Mouse (Mus musculus) 3T3-L1 (cell line): Measurements from ENCODE around the gene Trim27.

ENCODE experiments used
- DNase-seq: peaks from one replicate; pipeline ENCODE4 v3.0.0-alpha.2; 2015; ENCODE audit warnings: low read depth, low spot score

The Trim27 gene

DNA sequence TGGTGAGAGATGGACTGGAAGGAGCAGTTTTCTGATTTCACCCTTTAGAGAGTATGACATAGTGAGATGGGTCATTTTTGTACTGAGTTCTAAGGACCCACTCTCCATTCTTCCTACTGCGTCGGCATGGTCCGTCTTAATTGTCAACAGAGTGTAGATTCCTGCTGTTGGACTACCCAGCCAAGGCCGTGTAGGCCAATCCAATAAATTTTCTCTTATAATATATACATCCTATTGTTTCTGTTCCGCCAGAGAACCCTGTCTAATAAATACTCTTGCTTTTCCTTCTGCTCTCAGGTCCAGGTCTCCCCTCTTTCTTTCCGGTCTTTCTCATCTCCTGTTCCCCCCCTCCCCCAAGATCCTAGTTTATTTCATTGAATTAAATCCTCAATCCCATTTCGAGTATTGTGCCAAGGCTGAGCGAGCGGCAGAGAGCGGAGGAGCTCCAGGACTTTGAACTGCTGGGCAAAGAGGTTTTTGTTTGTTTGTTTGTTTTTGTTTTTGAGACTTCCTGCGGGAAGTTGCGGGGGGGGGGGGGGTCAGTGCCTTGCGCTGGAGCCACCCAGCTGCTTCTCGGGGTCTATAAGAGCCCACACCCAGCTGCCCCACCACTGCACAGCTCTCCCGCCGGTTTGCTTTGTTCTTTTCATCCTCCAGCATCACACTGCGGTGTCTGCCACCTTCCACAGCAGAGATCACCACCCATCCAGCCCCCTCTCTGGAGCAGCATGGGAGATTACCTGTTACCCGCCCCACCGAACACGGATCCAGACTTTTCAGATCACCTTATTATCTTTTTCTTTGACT is 42.6 kb downstream of the Trim27 start:
- no peak for DNase-seq

- peak; percentile 89 for DNase-seq
Observed at GRCm38 (mm10) chr13:21222463-21223022, 43.3 kb downstream of the Trim27 start.

DNA sequence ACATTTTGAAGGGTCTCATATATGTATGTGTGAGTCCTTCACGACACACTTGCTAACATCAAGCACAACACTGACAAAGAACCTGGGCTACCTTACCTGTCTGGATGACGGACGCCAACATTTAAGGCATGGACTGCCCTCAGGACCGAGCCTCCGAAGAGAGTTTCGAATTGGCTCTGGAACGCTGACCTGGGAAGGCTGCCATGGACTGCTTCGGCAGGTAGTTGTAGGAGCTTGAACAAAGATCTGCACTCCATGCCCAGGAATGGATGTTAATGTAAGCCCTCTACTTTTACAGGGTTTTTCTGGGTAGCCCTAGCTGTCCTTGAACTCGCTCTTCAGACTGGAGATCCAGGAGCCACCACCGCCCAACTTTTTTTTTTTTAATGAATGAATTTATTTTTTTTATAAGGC is 44.0 kb downstream of the Trim27 start:
- peak; percentile 75 for DNase-seq

DNA sequence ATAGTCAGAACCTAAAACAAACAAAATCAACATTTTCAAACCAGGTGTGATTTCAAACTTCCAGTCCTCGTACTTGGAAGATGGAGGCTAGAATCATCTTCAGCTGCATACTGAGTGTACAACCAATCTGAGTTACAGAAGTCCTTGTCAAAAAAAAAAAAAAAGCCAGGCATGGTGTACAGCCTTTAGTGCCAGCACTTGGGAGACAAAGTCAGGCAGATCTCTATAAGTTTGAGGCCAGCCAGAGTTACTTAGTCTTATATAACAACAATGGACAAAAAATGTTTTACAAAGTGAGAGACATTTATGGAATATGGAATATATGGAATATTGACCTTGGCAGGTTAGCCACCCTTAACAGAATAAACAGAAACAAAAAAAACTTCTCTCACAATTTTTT is 45.1 kb downstream of the Trim27 start:
- no peak for DNase-seq

GRCm38 (mm10) chr13:21225206-21225605 is 46.0 kb downstream of the Trim27 start:
- no peak for DNase-seq

DNA sequence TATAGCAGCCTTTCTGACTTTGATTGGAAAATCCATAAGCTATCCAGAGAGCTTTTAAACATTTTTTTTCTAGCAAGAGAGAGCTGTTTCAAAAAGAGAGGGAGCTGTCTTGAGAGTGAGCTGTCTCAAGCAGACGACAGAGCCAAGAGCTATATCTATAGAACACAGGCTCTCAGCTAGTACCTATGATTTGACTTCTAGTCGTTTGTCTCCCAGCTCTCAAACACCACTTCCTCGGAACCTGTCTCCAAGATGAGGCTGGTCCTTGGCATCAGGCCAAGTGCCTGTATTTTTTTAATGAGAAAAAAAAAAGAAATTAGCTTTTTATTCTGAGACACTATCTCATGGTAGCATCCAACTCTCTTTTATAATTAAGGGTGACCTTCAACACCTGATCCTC is 46.8 kb downstream of the Trim27 start:
- DNase-seq, result no peak

DNA sequence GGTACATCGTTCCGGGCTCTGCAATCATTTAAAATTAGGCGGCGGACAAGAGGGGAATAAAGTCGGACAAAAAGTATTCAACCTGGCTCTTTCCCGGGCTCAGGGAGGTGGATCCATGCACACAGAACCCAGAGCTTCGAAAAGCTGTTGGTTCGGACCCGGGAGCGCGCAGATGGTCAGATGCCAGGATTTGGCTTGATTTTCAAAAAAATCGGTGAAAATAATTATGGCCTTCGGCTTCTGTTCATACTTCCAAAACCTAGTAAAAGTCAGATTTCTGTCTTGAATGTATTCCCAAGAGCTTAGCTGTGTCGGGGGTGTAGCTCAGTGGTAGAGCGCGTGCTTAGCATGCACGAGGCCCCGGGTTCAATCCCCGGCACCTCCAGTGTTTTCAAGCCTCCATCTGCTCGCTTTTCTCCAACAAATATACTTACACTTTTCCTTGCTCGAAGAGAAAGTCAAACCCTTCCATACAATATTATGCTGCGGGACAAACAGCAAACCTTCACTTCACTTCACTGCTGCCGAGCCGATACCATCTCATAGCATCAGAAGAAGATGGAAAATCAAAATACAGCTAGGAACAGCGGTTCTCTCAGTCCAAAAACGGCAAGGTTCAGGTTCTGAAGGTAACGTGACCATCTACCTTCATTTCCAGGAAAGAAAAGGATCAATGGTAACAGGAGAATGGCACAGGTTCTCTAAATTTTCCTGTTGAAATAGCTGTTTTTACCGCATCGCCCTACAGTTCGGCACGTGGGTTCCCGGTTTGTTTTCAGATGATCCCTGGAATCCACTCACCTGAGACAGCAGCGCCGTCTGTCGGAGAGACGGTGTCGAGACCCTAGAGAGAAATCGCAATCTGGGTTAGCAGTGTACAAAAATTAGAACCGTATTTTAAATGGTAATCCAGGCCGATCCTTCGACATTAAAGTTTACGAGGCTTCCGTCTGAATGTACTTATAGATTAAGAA is 54.8 kb downstream of the Trim27 start:
- peak; percentile 92 for DNase-seq

DNA sequence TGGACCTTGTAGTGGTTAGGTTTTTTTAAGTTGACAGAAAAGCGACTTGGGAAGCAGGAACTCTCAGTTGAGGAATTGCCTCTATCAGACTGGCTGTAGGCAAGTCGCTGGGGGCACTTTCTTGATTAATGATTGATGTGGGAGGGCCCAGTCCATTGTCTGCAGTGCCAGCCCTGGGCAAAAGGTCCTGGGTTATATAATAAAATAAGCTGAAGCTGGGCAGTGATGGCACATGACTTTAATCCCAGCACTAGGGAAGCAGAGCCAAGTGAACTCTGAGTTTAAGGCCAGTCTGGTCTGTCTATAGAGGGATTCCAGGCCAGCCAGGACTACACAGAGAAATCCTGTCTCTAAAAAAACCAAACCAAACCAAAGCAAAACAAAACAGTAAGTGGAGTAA is 57.5 kb downstream of the Trim27 start:
- no peak for DNase-seq

- peak; percentile 41 for DNase-seq
Observed at GRCm38 (mm10) chr13:21237161-21237560, 57.9 kb downstream of the Trim27 start.

DNA sequence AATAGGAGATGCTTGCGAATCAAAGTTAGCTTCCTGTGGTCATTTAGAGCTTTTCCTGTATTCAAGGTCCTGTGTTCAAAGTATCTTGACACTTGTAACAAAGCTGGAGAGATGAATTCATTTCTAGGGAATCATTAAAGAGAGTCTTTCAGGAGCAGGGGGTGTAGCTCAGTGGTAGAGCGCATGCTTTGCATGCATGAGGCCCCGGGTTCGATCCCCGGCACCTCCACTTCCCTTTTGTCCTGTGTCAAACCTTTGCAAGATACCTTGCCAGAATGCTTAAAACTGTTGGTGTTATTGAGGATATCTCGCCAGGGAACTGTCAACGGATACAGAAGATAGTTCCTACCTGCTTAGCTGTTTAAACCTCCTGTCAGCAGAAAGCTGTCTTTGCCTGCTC is 61.5 kb downstream of the Trim27 start:
- peak; percentile 79 for DNase-seq

DNA sequence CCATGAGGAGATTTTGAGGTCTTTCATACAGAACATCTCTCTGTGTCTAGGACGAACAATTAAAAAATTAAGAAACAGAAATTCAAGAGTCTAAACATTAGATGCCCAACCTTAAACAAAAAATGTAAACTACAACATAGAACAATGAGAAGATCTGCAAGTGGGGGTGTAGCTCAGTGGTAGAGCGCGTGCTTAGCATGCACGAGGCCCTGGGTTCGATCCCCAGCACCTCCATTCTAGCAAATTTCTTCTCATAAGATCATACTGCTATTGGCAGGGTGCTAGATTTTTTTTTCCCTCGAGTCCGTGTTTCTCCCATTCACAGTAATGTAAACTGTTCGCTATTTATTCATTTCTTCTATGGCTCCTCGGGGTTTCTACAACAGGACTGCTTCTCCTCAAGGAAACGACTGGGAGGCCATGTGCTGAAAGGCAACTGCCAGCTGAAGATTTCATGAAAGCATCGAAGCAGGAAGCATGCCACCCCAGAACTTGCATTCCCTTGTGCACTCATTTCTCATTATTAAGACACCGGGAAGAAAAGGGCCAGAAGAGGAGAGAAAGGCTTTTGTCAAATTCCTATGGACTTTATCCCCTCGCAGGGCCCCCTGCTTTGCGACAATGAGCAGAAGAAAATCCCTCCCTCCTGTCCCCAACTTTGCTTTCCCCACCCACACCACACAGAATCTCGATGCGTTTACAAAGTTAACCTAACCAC is 63.3 kb downstream of the Trim27 start:
- DNase-seq, result peak; percentile 64

DNA sequence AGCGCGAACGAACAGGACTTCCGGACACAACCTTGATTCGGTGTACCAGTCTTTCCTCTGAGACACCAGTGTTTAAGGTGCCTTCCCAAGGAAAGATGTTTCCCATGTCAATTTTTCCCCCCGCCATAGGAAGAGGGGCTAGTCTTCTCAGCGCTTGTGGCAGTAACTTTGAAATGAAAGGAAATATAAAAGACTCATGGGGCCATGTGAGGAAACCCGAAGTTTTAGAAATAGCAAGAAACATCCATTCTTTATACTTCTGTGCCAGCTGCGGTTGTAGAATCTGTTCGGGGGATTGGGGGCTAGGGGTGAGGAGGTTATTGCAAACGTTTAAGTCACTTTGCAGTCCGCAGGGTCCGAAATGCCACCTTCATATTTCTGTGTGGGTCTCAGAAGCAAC is 64.0 kb downstream of the Trim27 start:
- DNase-seq, result no peak

DNA sequence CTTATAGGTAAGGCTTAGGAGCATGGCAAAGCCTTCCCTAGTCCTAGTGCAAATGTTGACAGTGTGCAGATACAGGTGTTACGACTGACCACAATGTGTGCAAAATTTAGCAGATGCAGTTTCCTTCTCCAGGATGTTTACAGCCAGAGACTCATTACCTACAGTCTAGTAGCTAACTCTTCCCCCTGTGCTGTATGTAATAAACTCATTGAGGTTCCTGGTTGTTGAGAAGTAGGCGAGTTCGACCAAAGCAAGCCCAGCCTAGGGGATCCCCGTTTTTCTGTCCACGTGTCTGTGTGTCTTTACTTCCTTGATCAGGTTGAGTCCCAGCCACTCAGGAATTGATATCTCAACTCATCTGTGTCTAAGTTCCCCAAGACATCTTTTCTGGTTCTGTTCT is 64.8 kb downstream of the Trim27 start:
- no peak for DNase-seq
